Mouse (Mus musculus) midbrain, embryonic 10.5 days (tissue): Measurements from ENCODE around the gene Rabgap1l. TPM values are rescaled to one million over a fixed set of nuclear protein-coding genes. Genes with fewer than 3 reads are reported as not detected.

ENCODE experiments used
- DNase-seq: peaks from one replicate; pipeline ENCODE4 v3.0.0-alpha.2; 2017; ENCODE audit warnings: low spot score
- H3K27ac ChIP-seq: fragments of 300-500 bp; sonication (generic); replicated peaks from 2 replicates; pipeline ENCODE4 v1.5.1; 2016; ENCODE audit warnings: mild to moderate bottlenecking
- H3K27me3 ChIP-seq: fragments of 300-500 bp; sonication (generic); 2 replicates; pipeline ENCODE4 v1.6.1; 2016; ENCODE audit warnings: low read depth, mild to moderate bottlenecking; ENCODE audit not compliant: poor library complexity, severe bottlenecking
- H3K36me3 ChIP-seq: fragments of 300-500 bp; sonication (generic); 2 replicates; pipeline ENCODE4 v1.6.1; 2016; ENCODE audit warnings: mild to moderate bottlenecking, moderate library complexity
- H3K4me1 ChIP-seq: fragments of 300-500 bp; sonication (generic); 2 replicates; pipeline ENCODE4 v1.6.1; 2016
- H3K4me3 ChIP-seq: fragments of 300-500 bp; sonication (generic); 2 replicates; pipeline ENCODE4 v1.5.1; 2016; ENCODE audit warnings: mild to moderate bottlenecking, moderate library complexity
- H3K9me3 ChIP-seq: fragments of 300-500 bp; sonication (generic); replicated peaks from 2 replicates; pipeline ENCODE4 v1.6.1; 2016; ENCODE audit warnings: mild to moderate bottlenecking
- WGBS: fragments of 180-500 bp; shearing (Covaris S2); methylation state at CpG from one replicate; pipeline ENCODE4 v1.1.7; 2016; 5-methylcytosine and 5-hydroxymethylcytosine counted together
- polyA plus RNA-seq: library from polyadenylated mRNA; unstranded; fragments of >200 nt; fragmentation: Nextera tagmentation; extraction: Ambion mirVana; gene quantifications from 2 replicates; pipeline ENCODE4 v1.2.1, GENCODE M21; 2016

Rabgap1l gene
- polyA plus RNA-seq, 1 experiment from 2014 or later, result 6.8 TPM

DNA sequence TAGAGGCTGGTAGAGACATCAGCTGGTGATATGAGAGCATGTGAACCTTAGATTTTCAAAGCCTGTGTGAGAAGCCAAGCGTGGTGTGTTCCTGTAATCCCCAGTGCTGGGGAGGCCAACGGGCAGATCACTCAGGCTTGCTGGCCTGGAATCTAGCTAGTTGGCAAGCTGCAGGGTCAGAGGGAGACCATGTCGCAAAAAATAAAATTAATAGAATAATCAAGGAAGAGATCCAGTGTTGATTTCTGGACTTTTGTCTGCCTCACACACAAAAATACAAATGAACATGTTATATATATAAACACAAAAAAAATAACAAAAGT lies 196.1 kb downstream of the Rabgap1l start:
- no peak for DNase-seq
- Histone ChIP-seq H3K27ac (no peak overlapping the region), H3K27me3 (no peaks in the 10 kb centered on the region), H3K36me3 (no peaks in the 10 kb centered on the region), H3K9me3 (no peaks in the 10 kb centered on the region), H3K4me3 (no peak overlapping the region), H3K4me1 (no peaks in the 10 kb centered on the region)
- 76% methylated on average over 3 of the region's 3 CpGs for WGBS

DNA sequence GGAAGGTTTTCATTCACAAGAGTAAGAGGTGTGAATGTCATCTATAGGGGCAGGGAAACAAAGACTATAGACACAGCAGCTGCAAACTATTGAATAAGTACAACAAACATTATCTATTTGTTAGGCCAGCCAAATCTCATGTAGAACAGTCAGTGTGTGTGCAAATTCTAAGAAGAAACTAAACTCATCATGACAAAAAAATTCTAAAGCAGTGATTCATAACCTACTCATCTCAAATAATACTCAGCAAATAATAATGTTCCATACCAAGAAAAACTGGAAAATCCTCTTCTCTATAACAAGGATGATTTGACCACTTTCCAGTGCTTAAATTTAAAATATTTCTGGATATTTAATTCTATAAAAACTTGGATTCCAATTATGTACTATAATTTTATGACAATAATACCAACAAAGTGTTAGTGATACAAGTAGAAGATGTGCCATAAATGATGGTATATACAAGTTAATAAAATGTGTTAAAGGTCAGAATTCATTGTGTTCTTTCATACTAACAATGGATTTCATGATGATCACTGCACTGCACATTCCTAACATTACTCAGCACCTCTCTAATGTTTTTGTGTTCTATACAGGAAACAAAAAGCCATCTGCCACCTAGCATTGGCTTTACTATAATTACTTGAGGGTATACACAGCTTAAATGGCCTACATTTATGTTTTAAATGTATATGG lies 196.6 kb downstream of the Rabgap1l start:
- no peak for DNase-seq
- no peaks in the 10 kb centered on the region for H3K4me1 ChIP-seq
- no peak overlapping the region for H3K4me3 ChIP-seq
- no peaks in the 10 kb centered on the region for H3K36me3 ChIP-seq
- no peaks in the 10 kb centered on the region for H3K9me3 ChIP-seq
- H3K27ac ChIP-seq, result no peak overlapping the region
- no peaks in the 10 kb centered on the region for H3K27me3 ChIP-seq

GRCm38 (mm10) chr1:160594576-160594975 lies 198.4 kb downstream of the Rabgap1l start:
- Histone ChIP-seq H3K36me3 (no peaks in the 10 kb centered on the region), H3K9me3 (no peaks in the 10 kb centered on the region), H3K4me3 (no peak overlapping the region), H3K27me3 (no peaks in the 10 kb centered on the region), H3K4me1 (no peaks in the 10 kb centered on the region), H3K27ac (no peak overlapping the region)
- WGBS, result 80% methylated on average over 1 of the region's 1 CpGs
- DNase-seq, result no peak

DNA sequence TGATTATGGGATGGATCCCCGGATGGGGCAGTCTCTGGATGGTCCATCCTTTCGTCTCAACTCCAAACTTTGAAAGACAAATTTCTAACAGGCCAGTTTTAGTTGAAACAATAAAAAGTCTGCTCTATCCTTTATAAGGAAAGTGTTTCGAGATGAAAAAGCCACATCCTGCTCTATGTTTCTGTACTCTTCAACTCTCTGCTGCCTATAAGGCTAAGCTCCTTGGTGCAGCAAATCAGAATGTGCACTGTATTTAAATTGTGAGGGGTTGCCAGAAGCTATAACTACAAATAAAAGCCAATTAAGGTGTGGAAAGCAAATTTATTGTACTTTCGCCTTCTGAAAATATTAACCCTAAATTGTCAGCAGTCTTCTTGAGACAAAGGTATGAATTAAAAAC lies 198.9 kb downstream of the Rabgap1l start:
- Histone ChIP-seq H3K27ac (no peak overlapping the region), H3K27me3 (no peaks in the 10 kb centered on the region), H3K4me1 (no peaks in the 10 kb centered on the region), H3K9me3 (no peaks in the 10 kb centered on the region), H3K4me3 (no peak overlapping the region), H3K36me3 (no peaks in the 10 kb centered on the region)
- no peak for DNase-seq
- 91% methylated on average over 4 of the region's 4 CpGs for WGBS

DNA sequence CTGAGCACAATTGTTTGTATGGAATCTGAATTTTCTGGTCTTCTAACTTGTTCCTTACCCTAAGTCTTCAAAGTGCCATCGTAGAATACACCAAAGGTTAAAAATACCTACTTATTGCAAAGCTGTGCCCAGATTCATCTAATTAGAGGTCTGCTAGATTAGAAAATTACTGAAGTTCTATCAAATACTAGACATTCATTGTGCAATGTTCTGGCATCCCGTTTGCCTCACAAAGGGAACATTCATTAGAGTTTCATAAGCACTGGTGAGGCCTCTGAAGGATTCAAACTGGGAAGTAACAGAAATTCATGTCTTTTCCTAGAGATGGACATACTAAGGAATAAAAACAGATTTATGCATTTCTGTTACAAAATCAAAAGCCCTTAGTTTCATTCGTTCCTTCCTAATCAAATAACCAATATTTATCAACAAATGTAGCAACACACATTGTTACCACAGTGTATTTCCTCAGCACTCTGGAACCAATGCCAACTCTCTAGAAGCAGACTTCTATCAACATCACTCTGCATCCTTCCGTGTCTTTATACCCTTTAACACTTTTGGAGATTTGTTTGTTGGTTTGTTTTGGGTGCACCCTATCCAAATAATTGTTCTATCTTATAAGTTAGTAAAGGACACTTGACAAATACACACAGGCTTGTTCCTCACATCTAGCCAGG lies 204.0 kb downstream of the Rabgap1l start:
- 82% methylated on average over 4 of the region's 4 CpGs for WGBS
- Histone ChIP-seq H3K4me3 (no peak overlapping the region), H3K27ac (no peak overlapping the region), H3K4me1 (no peaks in the 10 kb centered on the region), H3K27me3 (no peaks in the 10 kb centered on the region), H3K36me3 (no peaks in the 10 kb centered on the region), H3K9me3 (no peaks in the 10 kb centered on the region)
- no peak for DNase-seq

GRCm38 (mm10) chr1:160579309-160580233 lies 213.4 kb downstream of the Rabgap1l start:
- peaks cover 12% of the 10 kb centered on the region for H3K4me1 ChIP-seq
- no peak for DNase-seq
- H3K9me3 ChIP-seq, result no peaks in the 10 kb centered on the region
- H3K36me3 ChIP-seq, result no peaks in the 10 kb centered on the region
- no peak overlapping the region for H3K27ac ChIP-seq
- H3K4me3 ChIP-seq, result no peak overlapping the region
- no peaks in the 10 kb centered on the region for H3K27me3 ChIP-seq
- WGBS, result 63% methylated on average over 12 of the region's 12 CpGs

DNA sequence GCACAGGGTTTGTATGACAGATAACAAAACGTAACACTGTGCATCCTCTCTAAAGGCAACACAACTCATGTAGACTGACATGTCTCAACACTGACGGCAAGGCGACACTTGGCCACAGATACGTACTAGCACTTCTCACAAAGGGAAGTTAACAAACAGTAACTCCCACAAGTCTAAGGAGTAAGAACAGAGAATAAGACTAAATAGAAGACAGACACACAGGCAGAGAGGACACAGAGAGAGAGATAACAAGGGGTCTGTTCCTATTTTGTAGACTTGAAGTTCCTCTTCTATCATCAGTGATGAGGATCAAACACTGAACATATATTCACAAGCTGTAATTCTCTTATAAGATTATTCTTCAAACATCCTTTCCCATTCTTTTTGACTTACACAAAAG lies 216.9 kb downstream of the Rabgap1l start:
- H3K4me1 ChIP-seq, result peaks cover 12% of the 10 kb centered on the region
- no peak overlapping the region for H3K27ac ChIP-seq
- H3K36me3 ChIP-seq, result no peaks in the 10 kb centered on the region
- WGBS, result 87% methylated on average over 4 of the region's 4 CpGs
- DNase-seq, result no peak
- no peak overlapping the region for H3K4me3 ChIP-seq
- H3K9me3 ChIP-seq, result no peaks in the 10 kb centered on the region
- H3K27me3 ChIP-seq, result no peaks in the 10 kb centered on the region

- Histone ChIP-seq H3K27me3 (no peaks in the 10 kb centered on the region), H3K4me1 (peaks cover 3% of the 10 kb centered on the region), H3K27ac (no peak overlapping the region), H3K9me3 (no peaks in the 10 kb centered on the region), H3K4me3 (no peak overlapping the region), H3K36me3 (no peaks in the 10 kb centered on the region)
- 88% methylated on average over 4 of the region's 4 CpGs for WGBS
- DNase-seq, result no peak
Observed at GRCm38 (mm10) chr1:160574039-160574438, 219.0 kb downstream of the Rabgap1l start.

DNA sequence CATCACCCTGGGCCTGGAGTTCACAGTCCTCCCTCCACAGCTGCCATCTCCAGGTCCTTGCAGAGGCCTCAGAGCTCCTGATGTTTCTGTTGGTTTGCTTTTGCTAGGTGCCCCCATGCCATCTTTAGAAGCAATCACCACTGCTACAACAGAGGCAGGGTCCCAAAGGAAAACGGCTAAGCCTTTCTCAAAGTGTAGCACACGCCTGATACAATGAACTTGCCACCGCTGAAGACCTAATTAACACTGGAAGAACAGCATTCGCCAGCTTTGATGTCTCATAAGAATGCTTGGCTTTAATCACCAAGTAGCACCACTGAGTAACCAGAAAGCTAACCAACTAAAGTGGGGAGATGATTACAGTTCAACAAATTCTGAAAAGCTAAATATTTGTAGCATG lies 226.6 kb downstream of the Rabgap1l start:
- WGBS, result 22% methylated on average over 4 of the region's 4 CpGs
- no peaks in the 10 kb centered on the region for H3K9me3 ChIP-seq
- no peaks in the 10 kb centered on the region for H3K27me3 ChIP-seq
- no peak for DNase-seq
- no peak overlapping the region for H3K4me3 ChIP-seq
- H3K27ac ChIP-seq, result no peak overlapping the region
- no peaks in the 10 kb centered on the region for H3K36me3 ChIP-seq
- peaks cover 19% of the 10 kb centered on the region for H3K4me1 ChIP-seq

DNA sequence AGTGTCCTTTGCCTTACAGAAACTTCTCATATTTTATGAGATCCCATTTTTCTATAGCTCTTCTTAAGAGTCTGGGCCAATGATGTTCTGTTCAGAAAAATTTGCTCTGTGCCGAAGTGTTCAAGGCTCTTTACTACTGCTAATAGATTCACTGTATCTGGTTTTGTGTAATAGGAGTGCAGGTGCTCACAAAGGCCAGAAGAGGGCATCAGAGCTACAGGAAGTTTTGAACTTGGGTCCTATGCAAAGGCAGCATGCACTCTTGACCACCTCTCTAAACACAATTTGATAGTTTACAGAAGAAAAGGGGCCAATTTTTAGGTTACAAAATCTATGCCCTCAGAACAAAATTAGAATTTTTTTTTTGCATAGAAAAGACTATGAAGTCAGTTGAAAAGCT lies 231.6 kb downstream of the Rabgap1l start:
- no peak overlapping the region for H3K4me3 ChIP-seq
- no peak overlapping the region for H3K27ac ChIP-seq
- no peaks in the 10 kb centered on the region for H3K9me3 ChIP-seq
- 79% methylated on average over 1 of the region's 1 CpGs for WGBS
- peaks cover 4% of the 10 kb centered on the region for H3K4me1 ChIP-seq
- no peaks in the 10 kb centered on the region for H3K27me3 ChIP-seq
- no peak for DNase-seq
- no peaks in the 10 kb centered on the region for H3K36me3 ChIP-seq

DNA sequence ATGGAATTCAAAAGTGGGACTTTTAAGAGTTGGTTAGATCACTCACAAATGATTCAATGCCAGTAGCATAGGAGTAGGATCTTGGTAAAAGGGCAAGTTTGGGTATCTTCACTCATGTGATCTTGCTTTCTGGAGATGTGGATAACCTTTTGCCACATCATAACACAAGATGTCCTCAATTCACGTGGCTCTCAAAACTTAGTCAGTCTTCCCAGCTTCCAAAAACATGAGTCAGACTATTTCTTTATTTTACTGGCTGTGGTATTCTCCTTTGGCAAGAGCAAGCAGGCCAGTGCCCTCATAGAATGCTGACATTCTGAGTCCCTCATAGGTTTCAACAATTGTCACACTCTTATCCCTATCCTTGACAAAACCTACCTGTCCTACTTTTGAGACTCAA lies 242.4 kb downstream of the Rabgap1l start:
- Histone ChIP-seq H3K36me3 (no peaks in the 10 kb centered on the region), H3K27ac (no peak overlapping the region), H3K4me3 (no peak overlapping the region), H3K27me3 (no peaks in the 10 kb centered on the region), H3K9me3 (no peaks in the 10 kb centered on the region), H3K4me1 (peaks cover 9% of the 10 kb centered on the region)
- DNase-seq, result no peak
- WGBS, result 81% methylated on average over 1 of the region's 1 CpGs

GRCm38 (mm10) chr1:160547934-160548876 lies 244.8 kb downstream of the Rabgap1l start:
- WGBS, result 42% methylated on average over 4 of the region's 4 CpGs
- no peak overlapping the region for H3K4me3 ChIP-seq
- peaks cover 9% of the 10 kb centered on the region for H3K4me1 ChIP-seq
- no peaks in the 10 kb centered on the region for H3K36me3 ChIP-seq
- no peaks in the 10 kb centered on the region for H3K27me3 ChIP-seq
- no peak for DNase-seq
- H3K9me3 ChIP-seq, result no peaks in the 10 kb centered on the region
- H3K27ac ChIP-seq, result 0 out of 2 replicates have a peak overlapping the region, but pooled peaks have one; percentile 42
